Mouse (Mus musculus): ENCODE data around the gene Dnase1l3. TPM values are rescaled to one million over a fixed set of nuclear protein-coding genes. Genes with fewer than 3 reads are reported as not detected.

Gene Dnase1l3
- total and polyA plus RNA-seq, 2 experiments from 2014 or later = 0.07 TPM; not detected in 1

DNA sequence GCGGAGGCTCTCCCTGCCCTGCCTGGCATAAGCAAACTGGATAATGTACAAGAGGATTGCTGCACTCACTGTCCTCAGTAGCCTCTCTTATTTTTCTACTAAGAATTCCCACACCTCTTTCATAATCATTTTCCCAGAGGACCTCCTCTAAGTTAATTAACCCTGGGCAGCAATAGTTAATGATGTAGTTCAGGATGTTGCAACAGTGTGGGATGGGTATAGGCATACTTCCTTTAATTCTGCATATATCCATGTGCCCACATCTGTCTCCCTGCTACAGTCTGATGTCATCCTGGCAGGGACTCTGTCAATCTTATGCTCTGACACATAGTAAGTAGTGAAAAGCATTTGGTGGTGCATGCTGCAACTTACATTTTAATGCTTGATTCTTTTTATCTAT lies 13.1 kb downstream of the Dnase1l3 start:
- no peak overlapping the region for H3K9ac ChIP-seq (replicated peaks; ENCODE audit: low read length, poor library complexity, severe bottlenecking)
- H3K36me3 ChIP-seq (ENCODE audit: insufficient read depth, low read length) = no peaks in the 10 kb centered on the region
- 92% methylated on average over 1 of the region's 1 CpGs for WGBS
- H3K9me3 ChIP-seq (ENCODE audit: low read length) = no peaks in the 10 kb centered on the region
- no peaks in the 10 kb centered on the region for H3K27me3 ChIP-seq (ENCODE audit: insufficient read depth, low read length)
- H3K4me2 ChIP-seq (ENCODE audit: low read depth, low read length, poor library complexity, severe bottlenecking) = no peak overlapping the region
- no peak overlapping the region for H3K4me3 ChIP-seq (ENCODE audit: low read depth, low read length)
- H3K27ac ChIP-seq (ENCODE audit: low read depth, low read length) = no peak overlapping the region
- no peak for ATAC-seq (ENCODE audit: low FRiP score)
- DNase-seq (ENCODE audit: low spot score) = no peak
- no peaks in the 10 kb centered on the region for H3K4me1 ChIP-seq (ENCODE audit: insufficient read depth, low read length)
- TF ChIP-seq CTCF (IDR thresholded peaks at IDR 0.05) = no peak

- ATAC-seq (ENCODE audit: low FRiP score) = no peak
- no peaks in the 10 kb centered on the region for H3K27me3 ChIP-seq (ENCODE audit: insufficient read depth, low read length)
- no peaks in the 10 kb centered on the region for H3K9me3 ChIP-seq (ENCODE audit: low read length)
- no peaks in the 10 kb centered on the region for H3K36me3 ChIP-seq (ENCODE audit: insufficient read depth, low read length)
- H3K9ac ChIP-seq (replicated peaks; ENCODE audit: low read length, poor library complexity, severe bottlenecking) = no peak overlapping the region
- DNase-seq (ENCODE audit: low spot score) = no peak
- no peak overlapping the region for H3K27ac ChIP-seq (ENCODE audit: low read depth, low read length)
- 96% methylated on average over 1 of the region's 1 CpGs for WGBS
- H3K4me3 ChIP-seq (ENCODE audit: low read depth, low read length) = no peak overlapping the region
- no peaks in the 10 kb centered on the region for H3K4me1 ChIP-seq (ENCODE audit: insufficient read depth, low read length)
- H3K4me2 ChIP-seq (ENCODE audit: low read depth, low read length, poor library complexity, severe bottlenecking) = no peak overlapping the region
- TF ChIP-seq CTCF (IDR thresholded peaks at IDR 0.05) = no peak
Measured at GRCm38 (mm10) chr14:7978183-7978582, 16.2 kb downstream of the Dnase1l3 start.

DNA sequence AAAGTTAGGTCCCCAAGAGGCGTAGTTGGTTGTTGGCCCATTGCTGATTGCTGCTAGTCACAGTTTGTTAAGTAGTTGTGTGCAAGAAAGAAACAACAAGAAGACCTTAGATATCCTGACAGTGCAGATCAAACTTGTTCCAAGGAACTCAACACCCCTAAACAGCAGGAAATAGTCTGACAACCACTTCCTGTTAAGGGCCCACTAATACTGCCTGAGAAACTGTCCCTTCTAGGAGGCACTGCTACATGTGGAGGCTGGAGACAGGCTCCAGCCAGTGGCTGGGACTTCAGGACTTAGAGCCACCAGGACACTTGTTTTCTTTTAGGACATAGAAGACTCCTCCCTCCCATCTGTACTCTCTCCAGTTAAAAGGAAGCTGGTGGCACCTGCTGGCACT lies 16.9 kb downstream of the Dnase1l3 start:
- Histone ChIP-seq H3K27ac (ENCODE audit: low read depth, low read length) (no peak overlapping the region), H3K4me3 (ENCODE audit: low read depth, low read length) (no peak overlapping the region), H3K36me3 (ENCODE audit: insufficient read depth, low read length) (no peaks in the 10 kb centered on the region), H3K27me3 (ENCODE audit: insufficient read depth, low read length) (no peaks in the 10 kb centered on the region), H3K4me1 (ENCODE audit: insufficient read depth, low read length) (no peaks in the 10 kb centered on the region), H3K9ac (replicated peaks; ENCODE audit: low read length, poor library complexity, severe bottlenecking) (no peak overlapping the region), H3K4me2 (ENCODE audit: low read depth, low read length, poor library complexity, severe bottlenecking) (no peak overlapping the region), H3K9me3 (ENCODE audit: low read length) (no peaks in the 10 kb centered on the region)
- WGBS = 100% methylated on average over 1 of the region's 1 CpGs
- no peak for ATAC-seq (ENCODE audit: low FRiP score)
- DNase-seq (ENCODE audit: low spot score) = no peak
- no peak for TF ChIP-seq CTCF (IDR thresholded peaks at IDR 0.05)

- Histone ChIP-seq H3K4me2 (ENCODE audit: low read depth, low read length, poor library complexity, severe bottlenecking) (no peak overlapping the region), H3K27ac (ENCODE audit: low read depth, low read length) (no peak overlapping the region), H3K4me3 (ENCODE audit: low read depth, low read length) (no peak overlapping the region), H3K9me3 (ENCODE audit: low read length) (no peaks in the 10 kb centered on the region), H3K27me3 (ENCODE audit: insufficient read depth, low read length) (no peaks in the 10 kb centered on the region), H3K9ac (replicated peaks; ENCODE audit: low read length, poor library complexity, severe bottlenecking) (no peak overlapping the region), H3K4me1 (ENCODE audit: insufficient read depth, low read length) (no peaks in the 10 kb centered on the region), H3K36me3 (ENCODE audit: insufficient read depth, low read length) (no peaks in the 10 kb centered on the region)
- ATAC-seq (ENCODE audit: low FRiP score) (no peak), DNase-seq (ENCODE audit: low spot score) (no peak)
- TF ChIP-seq CTCF (IDR thresholded peaks at IDR 0.05) = no peak
- 86% methylated on average over 6 of the region's 6 CpGs for WGBS
Measured at GRCm38 (mm10) chr14:7975177-7975576, 19.2 kb downstream of the Dnase1l3 start.

DNA sequence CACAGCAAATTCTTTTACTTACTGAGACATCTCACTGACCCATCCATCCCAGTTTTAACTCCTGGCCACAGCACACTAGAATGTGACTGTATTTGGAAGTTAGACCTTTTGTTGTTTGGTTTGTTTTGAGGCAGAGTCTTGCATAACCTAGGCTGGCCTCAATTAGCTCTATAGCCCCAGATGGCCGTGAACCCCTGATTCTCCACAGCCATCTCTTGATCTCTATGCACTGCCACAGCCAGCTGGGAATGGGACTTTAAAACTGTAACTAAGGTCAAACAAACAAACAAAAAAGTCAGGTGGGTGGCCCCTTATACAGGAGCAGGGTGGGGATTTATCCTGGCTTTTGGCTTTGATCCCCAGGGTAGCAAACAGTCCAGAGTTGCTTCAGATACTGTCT lies 19.7 kb downstream of the Dnase1l3 start:
- Histone ChIP-seq H3K4me1 (ENCODE audit: insufficient read depth, low read length) (no peaks in the 10 kb centered on the region), H3K27ac (ENCODE audit: low read depth, low read length) (no peak overlapping the region), H3K9me3 (ENCODE audit: low read length) (no peaks in the 10 kb centered on the region), H3K4me2 (ENCODE audit: low read depth, low read length, poor library complexity, severe bottlenecking) (no peak overlapping the region), H3K36me3 (ENCODE audit: insufficient read depth, low read length) (no peaks in the 10 kb centered on the region), H3K4me3 (ENCODE audit: low read depth, low read length) (no peak overlapping the region), H3K27me3 (ENCODE audit: insufficient read depth, low read length) (no peaks in the 10 kb centered on the region), H3K9ac (replicated peaks; ENCODE audit: low read length, poor library complexity, severe bottlenecking) (no peak overlapping the region)
- DNase-seq (ENCODE audit: low spot score) (no peak), ATAC-seq (ENCODE audit: low FRiP score) (no peak)
- no peak for TF ChIP-seq CTCF (IDR thresholded peaks at IDR 0.05)
- WGBS = 96% methylated on average over 1 of the region's 1 CpGs

DNA sequence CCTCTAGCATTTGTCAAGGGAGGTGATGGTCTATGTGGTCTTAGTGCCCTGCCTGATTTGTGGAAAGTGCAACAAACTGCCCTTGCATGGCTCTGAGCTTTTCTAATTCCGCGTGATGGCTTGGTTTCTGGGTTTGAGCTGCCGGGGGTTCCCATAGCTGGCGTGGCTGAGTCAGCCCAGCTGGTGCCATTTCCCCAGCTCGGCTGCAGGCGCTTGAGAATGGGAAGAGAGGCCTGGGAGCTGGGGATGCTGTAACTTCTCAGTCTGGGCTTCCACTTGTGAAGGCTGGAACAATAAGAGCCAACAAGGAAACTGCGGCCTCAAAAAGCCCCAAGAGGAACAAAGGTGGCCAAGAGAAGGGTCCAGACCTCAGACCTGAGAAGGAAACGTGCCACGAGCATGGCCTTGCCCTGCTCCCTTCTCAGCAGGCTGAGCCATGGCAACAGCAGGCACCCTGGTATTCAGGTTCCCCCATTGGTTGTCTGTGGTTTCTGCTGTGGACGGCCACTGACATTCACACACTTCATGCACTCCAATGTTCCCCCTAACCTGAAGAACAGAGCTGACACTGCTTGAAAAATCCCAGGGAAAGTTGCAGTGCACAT lies 22.4 kb downstream of the Dnase1l3 start:
- H3K9ac ChIP-seq (replicated peaks; ENCODE audit: low read length, poor library complexity, severe bottlenecking) = no peak overlapping the region
- ATAC-seq (ENCODE audit: low FRiP score) (no peak), DNase-seq (ENCODE audit: low spot score) (no peak)
- H3K4me3 ChIP-seq (ENCODE audit: low read depth, low read length) = no peak overlapping the region
- no peak for TF ChIP-seq CTCF (IDR thresholded peaks at IDR 0.05)
- H3K4me1 ChIP-seq (ENCODE audit: insufficient read depth, low read length) = no peaks in the 10 kb centered on the region
- no peak overlapping the region for H3K4me2 ChIP-seq (ENCODE audit: low read depth, low read length, poor library complexity, severe bottlenecking)
- H3K27ac ChIP-seq (ENCODE audit: low read depth, low read length) = no peak overlapping the region
- no peaks in the 10 kb centered on the region for H3K9me3 ChIP-seq (ENCODE audit: low read length)
- H3K27me3 ChIP-seq (ENCODE audit: insufficient read depth, low read length) = no peaks in the 10 kb centered on the region
- WGBS = 73% methylated on average over 10 of the region's 10 CpGs
- no peaks in the 10 kb centered on the region for H3K36me3 ChIP-seq (ENCODE audit: insufficient read depth, low read length)

Data from midbrain, postnatal 0 days (tissue).